Mouse (Mus musculus) megakaryocyte, adult 5-6 weeks (primary cell): ENCODE measurements at regions not wholly inside any gene's neighbourhood (a gene's known extent, or its start where the extent isn't known, plus 50 kb on each side); places are given as distances from the start of the nearest gene placed in this dataset.
A peak's percentile ranks its signal among the peaks of the same experiment; 100 is the strongest.

ENCODE experiments used
- ATAC-seq: 2 replicates; pipeline ENCODE4 v1.8.0; 2016; ENCODE audit warnings: mild to moderate bottlenecking, inconsistent platforms; ENCODE audit not compliant: poor library complexity, severe bottlenecking

GRCm38 (mm10) chr1:127015042-127015893 lies 184.7 kb upstream of the Nckap5 start:
- ATAC-seq = no peak

- no peak for ATAC-seq
Observed at GRCm38 (mm10) chr1:127011901-127012300, 181.3 kb upstream of the Nckap5 start.

- no peak for ATAC-seq
Observed at GRCm38 (mm10) chr1:127009699-127010098, 179.1 kb upstream of the Nckap5 start.

- ATAC-seq = no peak
Observed at GRCm38 (mm10) chr1:127001700-127002099, 171.1 kb upstream of the Nckap5 start.

- ATAC-seq = peak; percentile 52; the same call in 1 of the 2 replicates
Observed at GRCm38 (mm10) chr1:126993061-126993640, 162.6 kb upstream of the Nckap5 start.

GRCm38 (mm10) chr1:126992441-126992840 lies 161.8 kb upstream of the Nckap5 start:
- ATAC-seq = no peak

GRCm38 (mm10) chr1:126982805-126983204 lies 152.2 kb upstream of the Nckap5 start:
- ATAC-seq = no peak

- ATAC-seq = no peak
Observed at GRCm38 (mm10) chr1:126980311-126980710, 149.7 kb upstream of the Nckap5 start.

GRCm38 (mm10) chr1:126973871-126974270 lies 143.3 kb upstream of the Nckap5 start:
- ATAC-seq = no peak

GRCm38 (mm10) chr1:126971777-126972421 lies 141.3 kb upstream of the Nckap5 start:
- ATAC-seq = no peak

GRCm38 (mm10) chr1:126971118-126971517 lies 140.5 kb upstream of the Nckap5 start:
- ATAC-seq = no peak

GRCm38 (mm10) chr1:126966394-126966793 lies 135.8 kb upstream of the Nckap5 start:
- ATAC-seq = no peak

- ATAC-seq = no peak
Observed at GRCm38 (mm10) chr1:126955839-126956720, 125.5 kb upstream of the Nckap5 start.

GRCm38 (mm10) chr1:126947860-126948259 lies 117.3 kb upstream of the Nckap5 start:
- ATAC-seq = no peak

- no peak for ATAC-seq
Observed at GRCm38 (mm10) chr1:126932658-126933057, 102.1 kb upstream of the Nckap5 start.

GRCm38 (mm10) chr1:126931754-126932153 lies 101.2 kb upstream of the Nckap5 start:
- peak; percentile 78 for ATAC-seq

- ATAC-seq = no peak
Observed at GRCm38 (mm10) chr1:126931093-126931492, 100.5 kb upstream of the Nckap5 start.

- no peak for ATAC-seq
Observed at GRCm38 (mm10) chr1:126930611-126931010, 100.0 kb upstream of the Nckap5 start.

- ATAC-seq = no peak
Observed at GRCm38 (mm10) chr1:126929666-126930065, 99.1 kb upstream of the Nckap5 start.

- no peak for ATAC-seq
Observed at GRCm38 (mm10) chr1:126928186-126928585, 97.6 kb upstream of the Nckap5 start.
